Mouse (Mus musculus): Measurements from ENCODE around the gene Fadd. TPM values are rescaled to one million over a fixed set of nuclear protein-coding genes. Genes with fewer than 3 reads are reported as not detected.

The Fadd gene
- total and polyA plus RNA-seq, 3 experiments: 7.2 to 11.6 TPM; not detected in 1

- Histone ChIP-seq H3K27me3 (ENCODE audit: control insufficient read depth in 1 of 2, insufficient read depth in 2 of 2, low read length in 2 of 2) (no peaks in the 10 kb centered on the region), H3K4me1 (ENCODE audit: control insufficient read depth in 1 of 2, insufficient read depth in 2 of 2, low read length in 2 of 2) (no peaks in the 10 kb centered on the region), H3K27ac (ENCODE audit: control insufficient read depth, low read depth, low read length) (no peak overlapping the region), H3K79me2 (ENCODE audit: control insufficient read depth, insufficient read depth, low read length, poor library complexity) (no peaks in the 10 kb centered on the region), H3K9ac (ENCODE audit: control insufficient read depth, low read depth, low read length, poor library complexity, severe bottlenecking) (no peak overlapping the region), H3K4me3 (ENCODE audit: control insufficient read depth in 1 of 2, insufficient read depth in 1 of 2, low read depth in 2 of 2, low read length in 2 of 2) (no peak overlapping the region), H3K9me3 (replicated peaks; ENCODE audit: insufficient read depth, low read length) (no peaks in the 10 kb centered on the region), H3K36me3 (ENCODE audit: control insufficient read depth in 1 of 2, insufficient read depth in 2 of 2, low read length in 2 of 2) (no peaks in the 10 kb centered on the region)
- no peak for DNase-seq (ENCODE audit: low read depth, low spot score)
- TF ChIP-seq ZKSCAN1 (IDR thresholded peaks at IDR 0.05; ENCODE audit: low read depth, low read length): no peak
- no peak for TF ChIP-seq MAFK (IDR thresholded peaks at IDR 0.05; ENCODE audit: borderline replicate concordance, low read depth, low read length)
- TF ChIP-seq ZMIZ1 (IDR thresholded peaks at IDR 0.05; ENCODE audit: low read depth, low read length): no peak
- TF ChIP-seq EP300 (IDR thresholded peaks at IDR 0.05; ENCODE audit: low read depth in 1 of 2, low read length in 2 of 2): no peak
- no peak for TF ChIP-seq ZC3H11A (IDR thresholded peaks at IDR 0.05; ENCODE audit: low read depth, low read length)
- no peak for TF ChIP-seq RAD21 (IDR thresholded peaks at IDR 0.05; ENCODE audit: low read depth, low read length)
- no peak for TF ChIP-seq HCFC1 (IDR thresholded peaks at IDR 0.05; ENCODE audit: low read depth, low read length)
- no peak for TF ChIP-seq NRF1 (IDR thresholded peaks at IDR 0.05; ENCODE audit: insufficient read depth, low read depth, low read length, poor library complexity, severe bottlenecking)
- TF ChIP-seq ZNF384 (IDR thresholded peaks at IDR 0.05; ENCODE audit: low read depth, low read length): no peak
- no peak for TF ChIP-seq MXI1 (IDR thresholded peaks at IDR 0.05; ENCODE audit: low read depth, low read length)
- TF ChIP-seq POLR2A (IDR thresholded peaks at IDR 0.05; ENCODE audit: control insufficient read depth in 1 of 2, insufficient read depth in 1 of 2, low read depth in 1 of 2, low read length in 2 of 2, poor library complexity in 1 of 2): no peak
- TF ChIP-seq MEF2A (IDR thresholded peaks at IDR 0.05; ENCODE audit: extremely low read depth, insufficient replicate concordance, low read depth, low read length, poor library complexity, severe bottlenecking): no peak
- no peak for TF ChIP-seq E2F4 (IDR thresholded peaks at IDR 0.05; ENCODE audit: borderline replicate concordance, low read depth, low read length)
- TF ChIP-seq ETS1 (IDR thresholded peaks at IDR 0.05; ENCODE audit: low read depth, low read length): no peak
- TF ChIP-seq CHD2 (IDR thresholded peaks at IDR 0.05; ENCODE audit: low read length): no peak
- TF ChIP-seq ELF1 (IDR thresholded peaks at IDR 0.05; ENCODE audit: low read depth, low read length): no peak
- no peak for TF ChIP-seq UBTF (IDR thresholded peaks at IDR 0.05; ENCODE audit: borderline replicate concordance, insufficient read depth, low read depth, low read length)
- TF ChIP-seq CHD1 (IDR thresholded peaks at IDR 0.05; ENCODE audit: low read depth, low read length): no peak
- no peak for TF ChIP-seq SMC3 (IDR thresholded peaks at IDR 0.05; ENCODE audit: low read depth, low read length)
These were observed 30.1 kb upstream of the Fadd start for GRCm38 (mm10) chr7:144612351-144612750.

- Histone ChIP-seq H3K27ac (ENCODE audit: control insufficient read depth, low read depth, low read length) (no peak overlapping the region), H3K36me3 (ENCODE audit: control insufficient read depth in 1 of 2, insufficient read depth in 2 of 2, low read length in 2 of 2) (no peaks in the 10 kb centered on the region), H3K4me3 (ENCODE audit: control insufficient read depth in 1 of 2, insufficient read depth in 1 of 2, low read depth in 2 of 2, low read length in 2 of 2) (no peak overlapping the region), H3K27me3 (ENCODE audit: control insufficient read depth in 1 of 2, insufficient read depth in 2 of 2, low read length in 2 of 2) (no peaks in the 10 kb centered on the region), H3K4me1 (ENCODE audit: control insufficient read depth in 1 of 2, insufficient read depth in 2 of 2, low read length in 2 of 2) (no peaks in the 10 kb centered on the region), H3K9me3 (replicated peaks; ENCODE audit: insufficient read depth, low read length) (no peaks in the 10 kb centered on the region), H3K9ac (ENCODE audit: control insufficient read depth, low read depth, low read length, poor library complexity, severe bottlenecking) (no peak overlapping the region), H3K79me2 (ENCODE audit: control insufficient read depth, insufficient read depth, low read length, poor library complexity) (no peaks in the 10 kb centered on the region)
- DNase-seq (ENCODE audit: low read depth, low spot score): no peak
- TF ChIP-seq KAT2A (conservative IDR thresholded peaks at IDR 0.05; ENCODE audit: low read depth, low read length) (no peak), NRF1 (IDR thresholded peaks at IDR 0.05; ENCODE audit: insufficient read depth, low read depth, low read length, poor library complexity, severe bottlenecking) (no peak), ZKSCAN1 (IDR thresholded peaks at IDR 0.05; ENCODE audit: low read depth, low read length) (no peak), BHLHE40 (IDR thresholded peaks at IDR 0.05; ENCODE audit: borderline replicate concordance, low read depth, low read length) (no peak), POLR2A (IDR thresholded peaks at IDR 0.05; ENCODE audit: control insufficient read depth in 1 of 2, insufficient read depth in 1 of 2, low read depth in 1 of 2, low read length in 2 of 2, poor library complexity in 1 of 2) (no peak), RAD21 (IDR thresholded peaks at IDR 0.05; ENCODE audit: low read depth, low read length) (no peak), CHD2 (IDR thresholded peaks at IDR 0.05; ENCODE audit: low read length) (no peak), MAFK (IDR thresholded peaks at IDR 0.05; ENCODE audit: borderline replicate concordance, low read depth, low read length) (no peak), MAZ (IDR thresholded peaks at IDR 0.05; ENCODE audit: low read depth, low read length) (no peak), MEF2A (IDR thresholded peaks at IDR 0.05; ENCODE audit: extremely low read depth, insufficient replicate concordance, low read depth, low read length, poor library complexity, severe bottlenecking) (no peak), POLR2AphosphoS2 (IDR thresholded peaks at IDR 0.05; ENCODE audit: low read length) (no peak), ZMIZ1 (IDR thresholded peaks at IDR 0.05; ENCODE audit: low read depth, low read length) (no peak), ELF1 (IDR thresholded peaks at IDR 0.05; ENCODE audit: low read depth, low read length) (no peak), TAL1 (IDR thresholded peaks at IDR 0.05; ENCODE audit: low read length) (no peak), TCF12 (IDR thresholded peaks at IDR 0.05; ENCODE audit: low read depth, low read length) (no peak), CTCF (IDR thresholded peaks at IDR 0.05 in 2 of 3, conservative IDR thresholded peaks at IDR 0.05 in 1 of 3; ENCODE audit: control insufficient read depth in 1 of 3, insufficient read depth in 1 of 3, low read depth in 2 of 3, low read length in 3 of 3, poor library complexity in 1 of 3, severe bottlenecking in 1 of 3) (no peak), MXI1 (IDR thresholded peaks at IDR 0.05; ENCODE audit: low read depth, low read length) (no peak)
These were observed 29.3 kb upstream of the Fadd start for GRCm38 (mm10) chr7:144611595-144611994.
